Mouse (Mus musculus): ENCODE results near the gene Cabp4. TPM values are rescaled to one million over a fixed set of nuclear protein-coding genes. Genes with fewer than 3 reads are reported as not detected.

Gene Cabp4
- total and polyA plus RNA-seq, 3 experiments: 2.8 to 11.8 (median 6.4) TPM

GRCm38 (mm10) chr19:4120496-4120895 is 23.3 kb downstream of the Cabp4 start:
- in situ Hi-C loops (cut with MboI; ENCODE audit: low pct_ligation_motif_present, low pct_unique_long_range_greater_than_20kb, low sequenced_read_pairs): no loop called here
- Histone ChIP-seq H3K4me2 (ENCODE audit: insufficient read depth, low read depth, poor library complexity, severe bottlenecking) (peak overlapping the region; percentile 21; the same call in 1 of the 2 replicates), H3K4me1 (ENCODE audit: control insufficient read depth in 1 of 2, insufficient read depth in 2 of 2) (peaks cover 17 to 72% of the 10 kb centered on the region in 2 experiments), H3K79me2 (replicated peaks; ENCODE audit: control insufficient read depth, extremely low read depth, insufficient read depth, poor library complexity, severe bottlenecking) (0 out of 2 replicates have a peak, but pooled peaks cover 2% of the 10 kb centered on the region), H3K27me3 (replicated peaks) (no peaks in the 10 kb centered on the region), H3K9me3 (replicated peaks; ENCODE audit: low read length) (no peaks in the 10 kb centered on the region), H3K9ac (ENCODE audit: insufficient read depth, low read depth) (no peak overlapping the region), H3K27ac (ENCODE audit: insufficient read depth, low read depth) (no peak overlapping the region), H3K4me3 (replicated peaks in 1 of 3; ENCODE audit: low read depth in 2 of 3, low read length in 2 of 3, poor library complexity in 1 of 3) (peak overlapping the region in 1 of 3 experiments; percentile 49), H3K36me3 (replicated peaks in 1 of 2; ENCODE audit: control insufficient read depth in 1 of 2, insufficient read depth in 1 of 2, low read length in 1 of 2) (peaks cover 23 to 40% of the 10 kb centered on the region in 2 experiments)
- DNase-seq (ENCODE audit: extremely low read depth): no peak
- TF ChIP-seq TBP (conservative IDR thresholded peaks at IDR 0.05; ENCODE audit: low read depth, low read length) (no peak), POLR2AphosphoS2 (IDR thresholded peaks at IDR 0.05; ENCODE audit: low read depth, low read length) (no peak), EP300 (IDR thresholded peaks at IDR 0.05; ENCODE audit: low read length) (no peak), NRF1 (IDR thresholded peaks at IDR 0.05; ENCODE audit: low read depth, low read length) (no peak), ETS1 (conservative IDR thresholded peaks at IDR 0.05; ENCODE audit: low read depth, low read length) (no peak), GABPA (IDR thresholded peaks at IDR 0.05; ENCODE audit: insufficient replicate concordance, low read depth, low read length) (no peak), CHD2 (IDR thresholded peaks at IDR 0.05; ENCODE audit: low read length) (no peak), JUND (conservative IDR thresholded peaks at IDR 0.05; ENCODE audit: low read depth, low read length) (no peak), SMC3 (IDR thresholded peaks at IDR 0.05; ENCODE audit: low read depth, low read length) (no peak), ZNF384 (IDR thresholded peaks at IDR 0.05; ENCODE audit: low read depth, low read length) (no peak), ELF1 (IDR thresholded peaks at IDR 0.05; ENCODE audit: low read depth, low read length) (no peak), ZMIZ1 (IDR thresholded peaks at IDR 0.05; ENCODE audit: low read depth, low read length) (no peak), RCOR1 (conservative IDR thresholded peaks at IDR 0.05; ENCODE audit: low read depth, low read length) (no peak)
- dilution Hi-C loops (cut with MboI; ENCODE audit: extremely low pct_ligation_motif_present, extremely low pct_unique_long_range_greater_than_20kb, low sequenced_read_pairs): no loop called here

- in situ Hi-C loops (cut with MboI; ENCODE audit: low pct_ligation_motif_present, low pct_unique_long_range_greater_than_20kb, low sequenced_read_pairs): no loop called here
- no peak for TF ChIP-seq CHD1 (IDR thresholded peaks at IDR 0.05; ENCODE audit: low read depth, low read length)
- no peak for TF ChIP-seq ZKSCAN1 (IDR thresholded peaks at IDR 0.05; ENCODE audit: borderline replicate concordance, low read depth, low read length)
- no peak for TF ChIP-seq RCOR1 (conservative IDR thresholded peaks at IDR 0.05; ENCODE audit: low read depth, low read length)
- no peak for TF ChIP-seq CHD2 (IDR thresholded peaks at IDR 0.05; ENCODE audit: low read length)
- no peak for TF ChIP-seq RAD21 (IDR thresholded peaks at IDR 0.05; ENCODE audit: low read depth, low read length)
- no peak for TF ChIP-seq SMC3 (IDR thresholded peaks at IDR 0.05; ENCODE audit: low read depth, low read length)
- TF ChIP-seq TBP (conservative IDR thresholded peaks at IDR 0.05; ENCODE audit: low read depth, low read length): no peak
- TF ChIP-seq USF1 (IDR thresholded peaks at IDR 0.05; ENCODE audit: low read depth, low read length): no peak
- TF ChIP-seq IRF4 (IDR thresholded peaks at IDR 0.05; ENCODE audit: low read depth, low read length): no peak
- TF ChIP-seq ZNF384 (IDR thresholded peaks at IDR 0.05; ENCODE audit: low read depth, low read length): no peak
- dilution Hi-C loops (cut with MboI; ENCODE audit: extremely low pct_ligation_motif_present, extremely low pct_unique_long_range_greater_than_20kb, low sequenced_read_pairs): no loop called here
- no peak overlapping the region for H3K4me2 ChIP-seq (ENCODE audit: insufficient read depth, low read depth, poor library complexity, severe bottlenecking)
- H3K27me3 ChIP-seq (replicated peaks): no peaks in the 10 kb centered on the region
- peaks cover 17 to 72% of the 10 kb centered on the region in 2 experiments for H3K4me1 ChIP-seq (ENCODE audit: control insufficient read depth in 1 of 2, insufficient read depth in 2 of 2)
- no peak overlapping the region for H3K27ac ChIP-seq (ENCODE audit: insufficient read depth, low read depth)
- H3K9ac ChIP-seq (ENCODE audit: insufficient read depth, low read depth): no peak overlapping the region
- 0 out of 2 replicates have a peak, but pooled peaks cover 2% of the 10 kb centered on the region for H3K79me2 ChIP-seq (replicated peaks; ENCODE audit: control insufficient read depth, extremely low read depth, insufficient read depth, poor library complexity, severe bottlenecking)
- no peak overlapping the region for H3K4me3 ChIP-seq (replicated peaks in 1 of 3; ENCODE audit: low read depth in 2 of 3, low read length in 2 of 3, poor library complexity in 1 of 3)
- peaks cover 29 to 46% of the 10 kb centered on the region in 2 experiments for H3K36me3 ChIP-seq (replicated peaks in 1 of 2; ENCODE audit: control insufficient read depth in 1 of 2, insufficient read depth in 1 of 2, low read length in 1 of 2)
- no peaks in the 10 kb centered on the region for H3K9me3 ChIP-seq (replicated peaks; ENCODE audit: low read length)
- DNase-seq (ENCODE audit: extremely low read depth): no peak
Observed at GRCm38 (mm10) chr19:4119716-4120487, 23.9 kb downstream of the Cabp4 start.

Measured in CH12.LX (cell line).